Mouse (Mus musculus) liver, adult (tissue): ENCODE data around the gene Eif5a.

Experiments
- GATA4 ChIP-seq: IDR thresholded peaks from 2 replicates; pipeline ENCODE4 v1.6.1; 2014; ENCODE audit warnings: mild to moderate bottlenecking, low read length; ENCODE audit not compliant: insufficient replicate concordance

Gene Eif5a

GRCm38 (mm10) chr11:69921114-69922011 is at the start of gene Eif5a:
Gene Eif5a (minus strand): TSS chr11:69921958.
- no peak for TF ChIP-seq GATA4

- no peak for TF ChIP-seq GATA4
Observed at GRCm38 (mm10) chr11:69970775-69971174, 49.0 kb upstream of the Eif5a start.

- TF ChIP-seq GATA4 = no peak
Observed at GRCm38 (mm10) chr11:69970222-69970621, 48.5 kb upstream of the Eif5a start.

DNA sequence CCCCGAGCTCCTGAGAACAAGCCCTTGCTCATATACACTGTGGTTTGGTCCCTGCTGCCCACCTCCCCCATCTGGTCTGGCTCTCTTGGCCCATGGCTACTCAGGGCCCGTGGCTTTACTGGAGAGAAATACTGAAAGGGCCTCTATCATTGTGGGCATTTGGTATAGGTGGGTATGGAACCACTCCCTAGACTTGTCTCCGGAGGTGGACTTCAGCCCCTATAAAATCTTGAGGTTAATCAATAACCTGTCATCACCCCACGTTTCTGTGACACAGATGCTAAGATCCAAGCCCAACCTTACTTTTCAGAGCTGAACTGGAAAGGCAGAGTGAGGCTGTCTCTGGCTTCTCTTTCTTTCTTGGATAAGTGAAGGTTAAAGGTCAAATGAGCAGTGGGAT is 47.0 kb upstream of the Eif5a start:
- TF ChIP-seq GATA4 = no peak

DNA sequence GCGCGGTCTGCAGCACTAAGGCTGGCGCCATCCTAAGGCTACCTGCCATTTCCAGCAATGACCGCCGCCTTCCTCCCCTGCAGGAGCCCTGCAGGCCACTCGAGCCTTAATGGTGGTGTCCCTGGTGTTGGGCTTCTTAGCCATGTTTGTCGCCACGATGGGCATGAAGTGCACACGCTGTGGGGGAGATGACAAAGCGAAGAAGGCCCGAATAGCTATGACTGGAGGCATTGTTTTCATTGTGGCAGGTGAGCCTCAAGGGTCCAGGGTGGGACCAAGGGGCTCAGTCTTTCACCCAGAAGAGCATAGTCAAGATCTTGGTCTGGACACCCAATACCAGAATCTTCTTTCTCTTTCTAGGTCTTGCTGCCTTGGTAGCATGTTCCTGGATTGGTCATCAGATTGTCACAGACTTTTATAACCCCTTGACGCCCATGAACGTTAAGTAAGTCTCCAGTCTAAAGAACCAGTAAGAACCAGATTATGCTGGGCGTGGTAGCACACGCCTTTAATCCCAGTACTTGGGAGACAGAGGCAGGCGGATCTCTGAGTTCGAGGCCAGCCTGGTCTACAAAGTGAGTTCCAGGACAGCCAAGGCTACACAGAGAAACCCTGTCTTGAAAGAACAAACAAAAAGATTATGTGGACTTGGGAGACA is 45.2 kb upstream of the Eif5a start:
- no peak for TF ChIP-seq GATA4

DNA sequence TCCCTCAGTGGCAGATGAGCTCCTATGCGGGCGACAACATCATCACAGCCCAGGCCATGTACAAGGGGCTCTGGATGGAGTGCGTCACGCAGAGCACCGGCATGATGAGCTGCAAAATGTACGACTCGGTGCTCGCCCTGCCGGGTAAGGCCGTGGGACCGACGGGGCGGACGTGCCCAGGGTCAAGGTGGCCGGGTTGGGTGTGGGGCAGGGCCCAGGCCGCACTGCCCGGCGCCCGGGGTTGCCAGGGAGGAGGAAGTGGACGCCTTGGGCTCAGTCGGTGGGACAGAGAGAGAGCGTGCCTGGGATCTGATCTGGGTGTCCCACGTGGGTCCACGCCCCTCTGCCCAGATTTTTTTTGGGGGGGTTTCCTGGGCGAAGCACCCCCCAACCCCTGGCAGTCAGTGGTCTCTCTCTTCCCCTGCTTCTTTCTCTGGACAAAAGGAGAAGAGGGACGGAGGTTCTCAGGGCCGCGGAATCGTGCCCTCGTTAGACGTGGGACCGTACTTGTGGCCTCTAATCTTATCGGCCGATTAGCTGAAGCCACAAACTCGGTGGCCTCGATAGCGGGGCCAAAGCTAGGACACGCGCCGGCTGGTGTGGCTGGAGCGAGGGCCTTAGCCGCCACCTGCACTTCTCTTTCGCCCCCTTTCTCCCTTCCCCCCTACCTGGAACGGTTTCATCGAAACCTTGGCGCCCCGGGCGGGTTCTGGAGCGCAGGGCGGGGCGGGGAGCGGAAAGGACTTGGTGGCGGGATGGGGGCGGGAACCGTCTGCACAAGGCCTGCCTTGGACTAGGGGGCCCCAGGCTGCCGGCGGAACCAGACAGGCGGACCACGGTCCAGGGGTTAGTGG is 44.5 kb upstream of the Eif5a start:
- TF ChIP-seq GATA4 = no peak; the same call in 1 of the 2 replicates

DNA sequence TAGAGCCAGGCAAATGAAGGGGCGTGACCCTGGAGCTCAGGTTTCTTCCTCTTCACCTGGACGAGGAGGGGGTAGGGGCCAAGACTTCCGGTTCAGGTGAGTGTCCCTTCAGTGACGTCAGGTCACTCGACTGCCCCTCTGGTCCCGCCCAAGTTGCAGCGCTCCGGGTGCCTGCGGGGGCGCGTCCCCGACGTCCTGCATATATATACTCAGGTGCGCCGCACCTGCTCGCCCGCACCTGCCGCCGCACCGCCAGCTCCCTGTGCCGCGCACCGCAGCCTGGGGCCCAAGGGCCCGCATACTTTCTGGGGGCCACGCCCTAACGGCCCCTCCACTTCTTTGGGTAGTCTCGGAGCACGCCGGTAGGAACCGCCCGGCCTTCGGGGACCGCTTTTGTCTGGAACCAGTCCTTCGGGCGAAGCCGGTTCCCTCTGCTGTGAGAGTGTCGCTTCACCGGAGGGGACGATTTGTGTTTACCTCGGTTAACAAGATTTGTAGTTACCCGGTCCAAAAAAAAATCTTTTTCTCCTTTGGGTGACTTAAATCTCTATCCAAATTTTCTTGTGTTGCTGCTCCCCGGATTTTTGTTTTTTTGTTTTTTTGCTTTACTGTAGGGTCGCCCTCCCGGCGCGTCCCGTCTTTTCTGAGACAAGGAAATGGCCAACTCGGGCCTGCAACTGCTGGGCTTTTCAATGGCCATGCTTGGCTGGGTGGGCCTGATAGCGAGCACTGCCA is 43.7 kb upstream of the Eif5a start:
- TF ChIP-seq GATA4 = no peak

DNA sequence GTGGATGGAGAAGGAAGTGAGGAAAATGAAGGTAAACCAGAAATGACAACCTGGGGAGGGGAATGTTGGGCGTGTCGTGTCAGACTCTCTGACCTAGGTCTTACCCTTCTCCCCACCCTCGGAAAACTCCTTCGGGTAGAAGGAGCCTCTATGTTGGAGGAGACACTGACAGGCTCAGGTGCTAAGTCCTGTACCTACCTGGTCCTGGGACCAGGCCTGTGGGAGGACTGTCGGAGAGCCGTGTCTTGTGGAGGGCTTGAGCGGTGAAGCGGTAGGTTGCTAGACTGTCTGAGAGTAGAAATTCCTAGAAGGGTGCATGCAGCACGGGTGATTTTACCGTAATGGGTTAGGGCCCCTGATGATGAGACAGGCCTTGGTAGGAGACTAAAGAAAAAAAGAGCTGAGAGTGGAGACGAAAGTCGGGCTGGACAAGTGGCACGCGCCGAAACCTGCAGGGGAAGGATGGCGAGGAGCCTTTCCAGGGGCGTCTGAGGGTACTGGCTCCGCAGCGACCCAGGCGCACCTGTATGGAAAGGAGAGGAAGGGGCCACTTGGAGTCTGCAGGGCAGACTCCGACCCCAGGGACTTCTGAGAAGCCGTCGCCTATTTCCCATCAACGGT is 43.0 kb upstream of the Eif5a start, which contains the start of gene Cldn7:
TSS of gene Cldn7 (plus strand) at position 130 of the 621 bp plus-strand sequence.
- TF ChIP-seq GATA4 = no peak

DNA sequence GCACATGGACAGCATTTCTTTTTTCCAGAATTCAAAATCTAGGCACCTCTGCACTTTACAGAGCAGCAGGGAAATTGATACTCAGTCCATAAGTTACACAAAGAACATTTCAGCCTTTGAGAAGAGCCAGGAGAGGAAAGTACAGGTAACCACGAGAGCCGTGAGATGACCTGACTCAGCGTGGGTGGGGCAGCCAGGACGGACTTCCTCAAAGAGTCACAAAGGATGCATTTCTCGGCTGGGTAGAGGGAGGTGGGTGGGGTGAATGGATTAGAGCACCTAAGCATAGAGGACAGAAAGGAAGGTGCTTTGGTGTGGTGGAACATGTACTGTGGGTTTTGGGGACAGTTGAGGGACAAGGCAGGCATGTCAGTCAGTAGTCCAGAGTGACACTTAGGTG is 40.1 kb upstream of the Eif5a start:
- no peak for TF ChIP-seq GATA4

GRCm38 (mm10) chr11:69960616-69961015 is 38.9 kb upstream of the Eif5a start:
- TF ChIP-seq GATA4 = no peak

DNA sequence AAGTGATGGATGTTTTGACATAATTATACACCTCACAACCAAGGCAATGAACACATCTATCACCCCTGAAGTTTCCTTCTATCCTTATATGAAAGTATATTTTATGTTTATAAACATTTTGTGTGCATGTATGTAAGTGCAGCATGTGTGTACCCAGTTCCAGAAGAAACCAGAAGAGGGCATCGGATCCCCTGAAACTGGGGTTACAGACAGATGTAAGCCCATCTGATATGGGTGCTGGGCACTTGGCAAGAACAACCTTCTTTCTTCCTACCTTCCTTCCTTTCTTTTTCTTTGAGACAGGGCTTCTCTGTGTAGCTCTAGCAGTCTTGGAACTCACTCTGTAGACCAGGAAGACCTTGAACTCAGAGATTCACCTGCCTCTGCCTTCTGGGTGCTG is 34.5 kb upstream of the Eif5a start:
- no peak for TF ChIP-seq GATA4

DNA sequence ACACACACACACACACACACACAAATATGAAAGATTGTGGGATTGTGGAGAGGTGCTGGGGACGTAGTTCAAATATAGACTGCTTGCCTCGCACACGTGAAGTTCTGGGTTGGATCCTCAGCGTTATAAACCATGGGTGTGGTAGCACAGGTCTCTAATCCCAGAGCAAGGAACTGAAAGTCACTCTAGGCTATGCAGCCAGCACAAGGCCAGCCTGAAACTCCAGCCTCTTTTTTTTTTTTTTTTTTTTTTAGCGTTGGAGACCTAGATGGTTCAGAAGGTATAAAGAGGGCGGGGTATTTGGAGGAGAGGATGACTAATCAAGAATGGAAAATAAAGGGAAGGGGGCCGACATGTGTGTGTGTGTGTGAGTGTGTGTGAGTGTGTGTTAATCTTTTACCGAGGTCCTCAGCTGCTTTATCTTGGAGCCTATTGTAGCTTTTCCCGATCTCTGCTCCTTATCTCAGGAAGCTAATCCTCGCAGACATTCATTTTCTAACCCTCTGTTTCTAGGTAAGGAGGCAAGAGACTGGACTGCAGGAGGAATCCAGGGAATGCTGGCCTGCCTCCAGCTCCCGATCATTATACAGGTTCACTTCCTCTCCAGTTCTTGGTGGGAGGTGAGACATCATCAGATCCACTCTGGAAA is 31.6 kb upstream of the Eif5a start:
- TF ChIP-seq GATA4 = no peak

- TF ChIP-seq GATA4 = no peak
Observed at GRCm38 (mm10) chr11:69952274-69952673, 30.5 kb upstream of the Eif5a start.

DNA sequence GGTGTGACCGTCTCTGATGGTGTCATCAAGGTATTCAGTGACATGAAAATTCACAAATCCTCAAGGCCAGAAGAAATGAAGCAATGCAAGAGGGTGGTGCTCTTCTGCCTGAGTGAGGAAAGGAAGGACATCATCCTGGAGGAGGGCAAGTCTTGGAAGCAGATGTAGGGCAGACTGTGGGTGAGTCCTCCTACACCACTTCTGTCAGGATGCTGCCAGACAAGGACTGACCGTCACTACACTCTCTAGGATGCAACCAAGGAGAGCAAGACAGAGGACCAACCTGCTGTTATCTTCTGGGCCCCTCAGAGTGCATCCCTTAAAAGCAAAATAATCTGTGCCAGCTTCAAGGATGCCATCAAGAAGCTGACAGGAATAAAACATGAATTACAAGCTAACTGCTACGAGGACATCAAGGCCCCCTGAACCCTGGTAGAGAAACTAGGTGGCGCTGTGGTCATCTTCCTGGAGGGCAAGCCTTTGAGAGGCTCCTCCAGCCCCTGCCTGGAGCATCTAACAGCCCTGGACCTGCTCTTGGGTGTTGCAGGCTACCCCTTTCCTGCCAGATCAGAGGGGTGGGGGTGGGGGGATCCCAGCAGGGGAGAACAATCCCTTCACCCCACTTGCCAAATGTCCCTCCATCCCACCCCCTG is 29.2 kb upstream of the Eif5a start:
- TF ChIP-seq GATA4 = no peak

DNA sequence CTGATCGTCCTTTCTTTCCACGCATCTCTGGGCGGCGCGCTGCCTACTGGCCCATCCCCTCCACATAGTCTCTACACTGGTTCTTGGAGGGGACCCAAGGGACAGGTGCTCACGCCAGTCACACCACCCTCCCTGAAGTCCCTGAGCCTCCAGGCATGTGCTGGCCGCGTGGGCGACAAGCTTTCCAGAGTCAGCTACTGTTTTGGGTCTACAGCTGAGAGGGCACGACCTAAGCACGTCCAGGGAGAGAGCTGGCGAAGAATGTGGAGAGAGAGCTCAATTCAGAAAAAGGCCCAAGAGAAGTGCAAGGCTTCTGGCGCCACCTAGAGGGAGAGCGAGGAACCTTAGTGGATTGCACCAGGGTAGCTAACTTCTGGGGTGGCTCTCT is 27.0 kb upstream of the Eif5a start:
- no peak for TF ChIP-seq GATA4
